Mouse (Mus musculus) neural tube, embryonic 15.5 days (tissue): ENCODE measurements at regions not wholly inside any gene's neighbourhood (a gene's known extent, or its start where the extent isn't known, plus 50 kb on each side); places are given as distances from the start of the nearest gene placed in this dataset.
A peak's percentile ranks its signal among the peaks of the same experiment; 100 is the strongest.

Experiments
- ATAC-seq: fragments of 200-750 bp; cut with Nextera tagmentation; 2 replicates; pipeline ENCODE4 v1.8.0; 2017; ENCODE audit warnings: mild to moderate bottlenecking, moderate TSS enrichment, moderate library complexity; ENCODE audit not compliant: low FRiP score
- H3K27ac ChIP-seq: fragments of 300-500 bp; sonication (generic); replicated peaks from 2 replicates; pipeline ENCODE4 v1.5.1; 2015; ENCODE audit warnings: mild to moderate bottlenecking, inconsistent platforms
- H3K27me3 ChIP-seq: fragments of 300-500 bp; sonication (generic); replicated peaks from 2 replicates; pipeline ENCODE4 v1.6.1; 2015; ENCODE audit warnings: inconsistent platforms
- H3K36me3 ChIP-seq: fragments of 300-500 bp; sonication (generic); 2 replicates; pipeline ENCODE4 v1.6.1; 2015; ENCODE audit warnings: inconsistent platforms
- H3K4me1 ChIP-seq: fragments of 300-500 bp; sonication (generic); 2 replicates; pipeline ENCODE4 v1.6.1; 2015; ENCODE audit warnings: inconsistent platforms
- H3K4me2 ChIP-seq: fragments of 300-500 bp; sonication (generic); 2 replicates; pipeline ENCODE4 v1.6.1; 2015; ENCODE audit warnings: inconsistent platforms, mild to moderate bottlenecking, moderate library complexity
- H3K4me3 ChIP-seq: fragments of 300-500 bp; sonication (generic); replicated peaks from 2 replicates; pipeline ENCODE4 v1.5.1; 2015; ENCODE audit warnings: mild to moderate bottlenecking, inconsistent platforms
- H3K9ac ChIP-seq: fragments of 300-500 bp; sonication (generic); replicated peaks from 2 replicates; pipeline ENCODE4 v1.6.1; 2015; ENCODE audit warnings: mild to moderate bottlenecking, inconsistent platforms
- H3K9me3 ChIP-seq: fragments of 300-500 bp; sonication (generic); replicated peaks from 2 replicates; pipeline ENCODE4 v1.6.1; 2016; ENCODE audit warnings: inconsistent platforms
- WGBS: fragments of 180-500 bp; shearing (Covaris S2); methylation state at CpG from one replicate; pipeline ENCODE4 v1.1.7; 2015; ENCODE audit warnings: mixed read lengths; 5-methylcytosine and 5-hydroxymethylcytosine counted together

GRCm38 (mm10) chr7:135798441-135798840, 82.3 kb upstream of the Mki67 start:
- H3K27ac ChIP-seq = no peak overlapping the region
- no peak overlapping the region for H3K9ac ChIP-seq
- no peaks in the 10 kb centered on the region for H3K36me3 ChIP-seq
- H3K27me3 ChIP-seq = no peaks in the 10 kb centered on the region
- WGBS = 56% methylated on average over 2 of the region's 2 CpGs
- H3K4me1 ChIP-seq = peaks cover 10% of the 10 kb centered on the region; the same call in 1 of the 2 replicates
- no peak for ATAC-seq
- H3K9me3 ChIP-seq = no peaks in the 10 kb centered on the region
- no peak overlapping the region for H3K4me2 ChIP-seq
- no peak overlapping the region for H3K4me3 ChIP-seq

- no peak overlapping the region for H3K9ac ChIP-seq
- no peak overlapping the region for H3K4me2 ChIP-seq
- no peaks in the 10 kb centered on the region for H3K36me3 ChIP-seq
- 69% methylated on average over 15 of the region's 15 CpGs for WGBS
- no peak for ATAC-seq
- no peak overlapping the region for H3K4me3 ChIP-seq
- no peaks in the 10 kb centered on the region for H3K27me3 ChIP-seq
- 0 out of 2 replicates have a peak overlapping the region, but pooled peaks have one; percentile 7 for H3K27ac ChIP-seq
- no peaks in the 10 kb centered on the region for H3K9me3 ChIP-seq
- peaks cover 8% of the 10 kb centered on the region; the same call in 1 of the 2 replicates for H3K4me1 ChIP-seq
Measured at GRCm38 (mm10) chr7:135802598-135803121, 86.5 kb upstream of the Mki67 start.

GRCm38 (mm10) chr7:135804730-135805129, 88.6 kb upstream of the Mki67 start:
- ATAC-seq = no peak
- 0 out of 2 replicates have a peak overlapping the region, but pooled peaks have one; percentile 3 for H3K27ac ChIP-seq
- no peaks in the 10 kb centered on the region for H3K9me3 ChIP-seq
- no peak overlapping the region for H3K4me2 ChIP-seq
- H3K4me3 ChIP-seq = no peak overlapping the region
- H3K9ac ChIP-seq = no peak overlapping the region
- H3K36me3 ChIP-seq = no peaks in the 10 kb centered on the region
- no peaks in the 10 kb centered on the region for H3K27me3 ChIP-seq
- peaks cover 13% of the 10 kb centered on the region; the same call in 1 of the 2 replicates for H3K4me1 ChIP-seq
- WGBS = 43% methylated on average over 7 of the region's 7 CpGs

- Histone ChIP-seq H3K27me3 (no peaks in the 10 kb centered on the region), H3K4me3 (no peak overlapping the region), H3K4me1 (peaks cover 24% of the 10 kb centered on the region; the same call in 1 of the 2 replicates), H3K4me2 (no peak overlapping the region), H3K36me3 (no peaks in the 10 kb centered on the region), H3K9ac (no peak overlapping the region), H3K27ac (no peak overlapping the region), H3K9me3 (no peaks in the 10 kb centered on the region)
- no peak for ATAC-seq
- 87% methylated on average over 8 of the region's 8 CpGs for WGBS
Measured at GRCm38 (mm10) chr7:135806139-135806538, 90.0 kb upstream of the Mki67 start.

GRCm38 (mm10) chr7:135806673-135807072, 90.5 kb upstream of the Mki67 start:
- 95% methylated on average over 7 of the region's 7 CpGs for WGBS
- H3K36me3 ChIP-seq = no peaks in the 10 kb centered on the region
- no peaks in the 10 kb centered on the region for H3K9me3 ChIP-seq
- no peak overlapping the region for H3K9ac ChIP-seq
- no peak for ATAC-seq
- no peaks in the 10 kb centered on the region for H3K27me3 ChIP-seq
- H3K4me2 ChIP-seq = no peak overlapping the region
- H3K4me1 ChIP-seq = peaks cover 28% of the 10 kb centered on the region; the same call in 1 of the 2 replicates
- H3K4me3 ChIP-seq = no peak overlapping the region
- no peak overlapping the region for H3K27ac ChIP-seq

DNA sequence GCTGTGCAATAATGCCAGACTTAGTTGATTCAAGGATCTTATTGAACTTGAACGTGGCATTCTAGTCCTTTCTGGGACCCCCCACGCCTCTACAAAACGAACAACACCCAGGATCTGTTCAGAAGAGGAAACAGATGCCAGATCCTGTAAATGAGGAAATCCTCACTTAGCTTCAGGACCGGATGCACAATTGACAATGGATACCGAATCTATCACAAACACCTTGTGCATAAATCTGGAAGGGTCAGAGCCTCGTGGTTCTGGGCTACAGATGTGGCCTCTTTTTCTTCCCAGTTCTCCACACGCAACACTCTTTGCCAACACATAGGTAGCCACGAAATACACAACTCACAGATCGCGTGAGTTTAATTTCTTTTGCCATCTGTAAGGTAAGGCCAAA, 93.0 kb upstream of the Mki67 start:
- Histone ChIP-seq H3K4me2 (no peak overlapping the region), H3K4me3 (no peak overlapping the region)
- no peak for ATAC-seq

GRCm38 (mm10) chr7:135809751-135810379, 93.7 kb upstream of the Mki67 start:
- Histone ChIP-seq H3K36me3 (no peaks in the 10 kb centered on the region), H3K27ac (no peak overlapping the region), H3K4me3 (no peak overlapping the region), H3K27me3 (no peaks in the 10 kb centered on the region), H3K9ac (peak overlapping the region; percentile 3; the same call in 1 of the 2 replicates), H3K4me2 (no peak overlapping the region), H3K4me1 (peaks cover 20% of the 10 kb centered on the region; the same call in 1 of the 2 replicates), H3K9me3 (no peaks in the 10 kb centered on the region)
- ATAC-seq = no peak
- WGBS = 37% methylated on average over 12 of the region's 12 CpGs

More for the DNA sequence above, 93.0 kb upstream of the Mki67 start:
- WGBS = 82% methylated on average over 10 of the region's 10 CpGs
- no peak overlapping the region for H3K9ac ChIP-seq
- no peaks in the 10 kb centered on the region for H3K36me3 ChIP-seq
- no peak overlapping the region for H3K27ac ChIP-seq
- H3K9me3 ChIP-seq = no peaks in the 10 kb centered on the region
- no peaks in the 10 kb centered on the region for H3K27me3 ChIP-seq
- H3K4me1 ChIP-seq = peaks cover 20% of the 10 kb centered on the region; the same call in 1 of the 2 replicates

- Histone ChIP-seq H3K27ac (no peak overlapping the region; the same call in 1 of the 2 replicates), H3K4me2 (no peak overlapping the region), H3K27me3 (no peaks in the 10 kb centered on the region), H3K36me3 (no peaks in the 10 kb centered on the region), H3K9ac (no peak overlapping the region), H3K9me3 (no peaks in the 10 kb centered on the region), H3K4me3 (no peak overlapping the region), H3K4me1 (peaks cover 20% of the 10 kb centered on the region; the same call in 1 of the 2 replicates)
- 72% methylated on average over 9 of the region's 9 CpGs for WGBS
- ATAC-seq = no peak
Measured at GRCm38 (mm10) chr7:135810971-135811370, 94.8 kb upstream of the Mki67 start.

DNA sequence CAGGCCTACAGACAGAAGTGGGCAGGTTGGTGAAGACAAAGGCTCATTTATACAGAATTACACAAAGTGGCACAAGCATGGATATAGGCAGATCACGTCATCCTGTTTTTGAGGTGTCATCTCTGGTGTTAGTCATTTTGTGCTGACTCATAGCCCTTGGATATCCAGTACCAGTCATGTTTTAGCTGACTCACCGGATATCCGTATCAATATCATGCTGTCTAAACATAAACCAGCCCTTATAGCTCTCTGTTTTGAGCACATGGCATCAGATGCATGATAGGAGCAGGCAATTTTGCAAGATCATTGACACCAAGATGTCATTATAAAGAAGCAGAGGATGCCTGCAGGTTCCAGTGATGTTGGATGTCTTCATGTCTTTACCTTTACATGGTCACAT, 97.5 kb upstream of the Mki67 start:
- Histone ChIP-seq H3K9me3 (no peaks in the 10 kb centered on the region), H3K36me3 (no peaks in the 10 kb centered on the region), H3K27me3 (no peaks in the 10 kb centered on the region), H3K27ac (no peak overlapping the region), H3K4me1 (peaks cover 20% of the 10 kb centered on the region; the same call in 1 of the 2 replicates), H3K4me3 (no peak overlapping the region), H3K4me2 (no peak overlapping the region), H3K9ac (no peak overlapping the region)
- no peak for ATAC-seq
- WGBS = 90% methylated on average over 3 of the region's 3 CpGs

DNA sequence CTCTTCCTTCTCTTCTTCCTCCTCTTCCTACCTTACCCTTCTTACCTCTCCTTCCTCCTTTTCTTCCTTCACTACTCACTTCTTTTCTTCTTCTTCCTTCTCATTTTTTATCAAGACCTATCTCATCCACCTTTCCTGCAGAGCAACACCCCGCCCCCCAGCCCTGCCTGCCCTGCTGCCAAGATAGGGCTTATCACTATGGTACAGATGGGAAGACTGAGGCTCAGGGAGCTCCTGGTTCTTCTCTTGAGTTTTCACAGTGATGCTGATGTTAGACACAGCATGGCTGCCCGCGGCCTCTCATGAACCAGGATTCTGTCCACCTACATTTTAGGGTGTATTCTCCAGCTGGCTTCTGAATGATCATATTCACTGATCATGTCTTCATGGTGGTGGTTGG, 100.0 kb upstream of the Mki67 start:
- no peaks in the 10 kb centered on the region for H3K36me3 ChIP-seq
- no peak overlapping the region for H3K9ac ChIP-seq
- 98% methylated on average over 3 of the region's 3 CpGs for WGBS
- H3K4me3 ChIP-seq = no peak overlapping the region
- H3K27ac ChIP-seq = no peak overlapping the region
- H3K4me1 ChIP-seq = peaks cover 3% of the 10 kb centered on the region; the same call in 1 of the 2 replicates
- no peaks in the 10 kb centered on the region for H3K9me3 ChIP-seq
- H3K4me2 ChIP-seq = no peak overlapping the region
- H3K27me3 ChIP-seq = no peaks in the 10 kb centered on the region
- ATAC-seq = no peak

- Histone ChIP-seq H3K27ac (no peak overlapping the region), H3K4me3 (no peak overlapping the region), H3K4me2 (no peak overlapping the region), H3K9ac (no peak overlapping the region), H3K9me3 (no peaks in the 10 kb centered on the region), H3K27me3 (no peaks in the 10 kb centered on the region), H3K4me1 (no peaks in the 10 kb centered on the region), H3K36me3 (no peaks in the 10 kb centered on the region)
- ATAC-seq = no peak
- 61% methylated on average over 3 of the region's 3 CpGs for WGBS
Measured at GRCm38 (mm10) chr7:135817868-135818267, 101.7 kb upstream of the Mki67 start.

- Histone ChIP-seq H3K4me1 (no peaks in the 10 kb centered on the region), H3K27ac (no peak overlapping the region), H3K27me3 (no peaks in the 10 kb centered on the region), H3K4me3 (no peak overlapping the region), H3K9me3 (no peaks in the 10 kb centered on the region), H3K4me2 (no peak overlapping the region), H3K36me3 (no peaks in the 10 kb centered on the region), H3K9ac (no peak overlapping the region)
- 79% methylated on average over 3 of the region's 3 CpGs for WGBS
- no peak for ATAC-seq
Measured at GRCm38 (mm10) chr7:135818298-135818697, 102.1 kb upstream of the Mki67 start.
